Comparison of ENCODE assay signal across 9 mouse cellular contexts in genomic region chr8:84068316-84069035, GRCm38 (mm10). TPM values are rescaled to one million over a fixed set of nuclear protein-coding genes. Genes with fewer than 3 reads are reported as not detected.
DNase-seq lines count a peak whose midpoint lies in the region; ATAC-seq lines count a peak whose summit lies in the region.
"Had no signal": no experiment of that assay in that cellular context is flagged by ENCODE, and none has a peak within 500 bp of the region (broad histone marks: within the 10 kb centered on the region; RNA-seq: fewer than 3 reads in every experiment).

No protein-coding gene starts in this region.

- ATAC-seq in kidney, embryonic 15.5 days (replicated peaks; ENCODE audit: low FRiP score): no peak
- ATAC-seq in hindbrain, embryonic 13.5 days (ENCODE audit: low FRiP score): no peak
- no peak for ATAC-seq in midbrain, embryonic 13.5 days
- ATAC-seq: activated CD4-positive, CD25-positive, alpha-beta regulatory T cell, adult 4 months had no signal

- H3K27me3 ChIP-seq in kidney, embryonic 15.5 days: no peaks in the 10 kb centered on the region
- H3K27me3 ChIP-seq in hindbrain, embryonic 13.5 days: no peaks in the 10 kb centered on the region
- no peaks in the 10 kb centered on the region for H3K27me3 ChIP-seq in midbrain, embryonic 13.5 days

- no peaks in the 10 kb centered on the region for H3K9me3 ChIP-seq in kidney, embryonic 15.5 days (replicated peaks)
- no peaks in the 10 kb centered on the region for H3K9me3 ChIP-seq in hindbrain, embryonic 13.5 days
- H3K9me3 ChIP-seq in midbrain, embryonic 13.5 days: no peaks in the 10 kb centered on the region

- H3K9ac ChIP-seq in kidney, embryonic 15.5 days: no peak overlapping the region
- 0 out of 2 replicates have a peak overlapping the region, but pooled peaks have one; percentile 85 for H3K9ac ChIP-seq in hindbrain, embryonic 13.5 days
- 0 out of 2 replicates have a peak overlapping the region, but pooled peaks have one; percentile 7 for H3K9ac ChIP-seq in midbrain, embryonic 13.5 days (replicated peaks)

- DNase-seq in adrenal gland, adult 2 months: peak; percentile 76
- no peak for DNase-seq in adrenal gland, adult 18-20 months (ENCODE audit: low spot score in 2 of 2)
- no peak for DNase-seq in kidney, adult 8-10 months
- no peak for DNase-seq in thymus, postnatal 0 days (ENCODE audit: low spot score)
- DNase-seq in left cerebral cortex, adult 8-10 months (ENCODE audit: low spot score in 2 of 2): no peak

- WGBS in kidney, embryonic 15.5 days: 42% methylated on average over 12 of the region's 12 CpGs
- WGBS in hindbrain, embryonic 13.5 days: 81% methylated on average over 12 of the region's 12 CpGs
- 84% methylated on average over 12 of the region's 12 CpGs for WGBS in midbrain, embryonic 13.5 days

- no peak overlapping the region; the same call in 1 of the 2 replicates for H3K4me3 ChIP-seq in kidney, embryonic 15.5 days (replicated peaks)
- H3K4me3 ChIP-seq in hindbrain, embryonic 13.5 days: no peak overlapping the region
- H3K4me3 ChIP-seq in midbrain, embryonic 13.5 days (replicated peaks): no peak overlapping the region

- peak overlapping the region; percentile 19; the same call in 1 of the 2 replicates for H3K27ac ChIP-seq in kidney, embryonic 15.5 days
- no peak overlapping the region for H3K27ac ChIP-seq in hindbrain, embryonic 13.5 days
- no peak overlapping the region for H3K27ac ChIP-seq in midbrain, embryonic 13.5 days

- no peaks in the 10 kb centered on the region for H3K36me3 ChIP-seq in kidney, embryonic 15.5 days
- no peaks in the 10 kb centered on the region for H3K36me3 ChIP-seq in hindbrain, embryonic 13.5 days
- H3K36me3 ChIP-seq in midbrain, embryonic 13.5 days: no peaks in the 10 kb centered on the region

- H3K4me2 ChIP-seq in kidney, embryonic 15.5 days: peak overlapping the region; percentile 58; the same call in 1 of the 2 replicates
- H3K4me2 ChIP-seq in hindbrain, embryonic 13.5 days: peak overlapping the region; percentile 54
- peak overlapping the region; percentile 49 for H3K4me2 ChIP-seq in midbrain, embryonic 13.5 days (replicated peaks)

- peaks cover 64% of the 10 kb centered on the region for H3K4me1 ChIP-seq in kidney, embryonic 15.5 days
- H3K4me1 ChIP-seq in hindbrain, embryonic 13.5 days (replicated peaks): peaks cover 62% of the 10 kb centered on the region
- H3K4me1 ChIP-seq in midbrain, embryonic 13.5 days (replicated peaks): peaks cover 56% of the 10 kb centered on the region

RNA-seq across cellular contexts. Expression of gene Rfx1, which starts 1.8 kb away (rescaled TPM):
- 10 to 100 TPM; 17.1 to 19.9 TPM for total RNA-seq in adrenal gland, adult 2 months (2021)
- polyA plus RNA-seq in adrenal gland, adult 2 months (2012; rRNA removed): 34.5 and 36.6 TPM in 2 replicates
- total RNA-seq in adrenal gland, adult 18-20 months (2021): 10 to 100 TPM; 17.1 to 20.3 TPM
- polyA plus RNA-seq in kidney, embryonic 15.5 days (2015; fragmentation: Nextera tagmentation; extraction: Ambion mirVana): 10.5 and 10.7 TPM in 2 replicates
- 7.8 and 8.3 TPM in 2 replicates for polyA plus RNA-seq in hindbrain, embryonic 13.5 days (2015; fragmentation: Nextera tagmentation; extraction: Ambion mirVana)
- 9.8 and 10.0 TPM in 2 replicates for polyA plus RNA-seq in midbrain, embryonic 13.5 days (2015; fragmentation: Nextera tagmentation; extraction: Ambion mirVana)
- polyA plus RNA-seq in thymus, postnatal 0 days (2015; fragmentation: Nextera tagmentation; extraction: Ambion mirVana): 5.4 and 6.1 TPM in 2 replicates
- total RNA-seq in left cerebral cortex, adult 8-10 months (2022): 10 to 100 TPM; 19.5 to 26.3 (median 24.3) TPM

RNA-seq across cellular contexts. Expression of gene Gm10643, which starts 3.5 kb away (rescaled TPM):
- 1 to 10 TPM; 1.6 to 4.1 TPM for total RNA-seq in adrenal gland, adult 2 months (2021)
- polyA plus RNA-seq in adrenal gland, adult 2 months (2012; rRNA removed): 0.36 and 0.55 TPM in 2 replicates
- total RNA-seq in adrenal gland, adult 18-20 months (2021): 1 to 10 TPM; 2.5 to 2.6 TPM
- 1.2 and 1.6 TPM in 2 replicates for polyA plus RNA-seq in kidney, embryonic 15.5 days (2015; fragmentation: Nextera tagmentation; extraction: Ambion mirVana)
- polyA plus RNA-seq in hindbrain, embryonic 13.5 days (2015; fragmentation: Nextera tagmentation; extraction: Ambion mirVana): 1.4 and 1.7 TPM in 2 replicates
- 1.8 and 2.1 TPM in 2 replicates for polyA plus RNA-seq in midbrain, embryonic 13.5 days (2015; fragmentation: Nextera tagmentation; extraction: Ambion mirVana)
- 0.90 TPM in 2 replicates for polyA plus RNA-seq in thymus, postnatal 0 days (2015; fragmentation: Nextera tagmentation; extraction: Ambion mirVana)
- total RNA-seq in left cerebral cortex, adult 8-10 months (2022): 1 to 10 TPM; 4.1 to 4.6 (median 4.5) TPM

RNA-seq across cellular contexts. Expression of gene Rln3, which starts 23.7 kb away (rescaled TPM):
- not detected for total RNA-seq in adrenal gland, adult 2 months (2021)
- 0.36 and 0.46 TPM in 2 replicates for polyA plus RNA-seq in adrenal gland, adult 2 months (2012; rRNA removed)
- not detected for total RNA-seq in adrenal gland, adult 18-20 months (2021)
- not detected in 2 replicates for polyA plus RNA-seq in kidney, embryonic 15.5 days (2015; fragmentation: Nextera tagmentation; extraction: Ambion mirVana)
- polyA plus RNA-seq in hindbrain, embryonic 13.5 days (2015; fragmentation: Nextera tagmentation; extraction: Ambion mirVana): 0.44 TPM in 1 of 2 replicates, not detected in the other
- polyA plus RNA-seq in midbrain, embryonic 13.5 days (2015; fragmentation: Nextera tagmentation; extraction: Ambion mirVana): not detected in 2 replicates
- polyA plus RNA-seq in thymus, postnatal 0 days (2015; fragmentation: Nextera tagmentation; extraction: Ambion mirVana): 5.3 and 5.7 TPM in 2 replicates
- total RNA-seq in left cerebral cortex, adult 8-10 months (2022): not detected

RNA-seq across cellular contexts. Expression of gene Il27ra, which starts 26.1 kb away (rescaled TPM):
- total RNA-seq in adrenal gland, adult 2 months (2021): 1 to 10 TPM; 2.0 to 2.5 TPM
- polyA plus RNA-seq in adrenal gland, adult 2 months (2012; rRNA removed): 2.0 and 2.7 TPM in 2 replicates
- 1 to 10 TPM; 1.7 to 1.9 TPM for total RNA-seq in adrenal gland, adult 18-20 months (2021)
- 2.3 and 3.2 TPM in 2 replicates for polyA plus RNA-seq in kidney, embryonic 15.5 days (2015; fragmentation: Nextera tagmentation; extraction: Ambion mirVana)
- 0.22 and 0.66 TPM in 2 replicates for polyA plus RNA-seq in hindbrain, embryonic 13.5 days (2015; fragmentation: Nextera tagmentation; extraction: Ambion mirVana)
- polyA plus RNA-seq in midbrain, embryonic 13.5 days (2015; fragmentation: Nextera tagmentation; extraction: Ambion mirVana): 0.23 and 0.26 TPM in 2 replicates
- 20.3 and 20.5 TPM in 2 replicates for polyA plus RNA-seq in thymus, postnatal 0 days (2015; fragmentation: Nextera tagmentation; extraction: Ambion mirVana)
- under 1 TPM; 0.36 to 0.57 (median 0.47) TPM for total RNA-seq in left cerebral cortex, adult 8-10 months (2022)

RNA-seq across cellular contexts. Expression of gene Dcaf15, which starts 36.1 kb away (rescaled TPM):
- 10 to 100 TPM; 14.4 to 18.2 TPM for total RNA-seq in adrenal gland, adult 2 months (2021)
- 60.2 and 62.7 TPM in 2 replicates for polyA plus RNA-seq in adrenal gland, adult 2 months (2012; rRNA removed)
- 10 to 100 TPM; 13.2 to 16.1 TPM for total RNA-seq in adrenal gland, adult 18-20 months (2021)
- 9.2 and 11.6 TPM in 2 replicates for polyA plus RNA-seq in kidney, embryonic 15.5 days (2015; fragmentation: Nextera tagmentation; extraction: Ambion mirVana)
- 20.2 and 22.2 TPM in 2 replicates for polyA plus RNA-seq in hindbrain, embryonic 13.5 days (2015; fragmentation: Nextera tagmentation; extraction: Ambion mirVana)
- polyA plus RNA-seq in midbrain, embryonic 13.5 days (2015; fragmentation: Nextera tagmentation; extraction: Ambion mirVana): 21.0 and 23.3 TPM in 2 replicates
- polyA plus RNA-seq in thymus, postnatal 0 days (2015; fragmentation: Nextera tagmentation; extraction: Ambion mirVana): 14.7 and 18.1 TPM in 2 replicates
- total RNA-seq in left cerebral cortex, adult 8-10 months (2022): 10 to 100 TPM; 17.0 to 19.8 (median 18.5) TPM
